Mouse (Mus musculus) thymus, postnatal 14 days (tissue): ENCODE results near the gene Fgfr4.
A peak's percentile ranks its signal among the peaks of the same experiment; 100 is the strongest.
"Not testable (repeated sequence)": the region's sequence is repeated elsewhere in the genome, so short reads cannot be mapped to it uniquely, and the experiment has no call there.

Source experiments
- DNase-seq: peaks from one replicate; pipeline ENCODE4 v3.0.0; 2021

Fgfr4 gene

DNA sequence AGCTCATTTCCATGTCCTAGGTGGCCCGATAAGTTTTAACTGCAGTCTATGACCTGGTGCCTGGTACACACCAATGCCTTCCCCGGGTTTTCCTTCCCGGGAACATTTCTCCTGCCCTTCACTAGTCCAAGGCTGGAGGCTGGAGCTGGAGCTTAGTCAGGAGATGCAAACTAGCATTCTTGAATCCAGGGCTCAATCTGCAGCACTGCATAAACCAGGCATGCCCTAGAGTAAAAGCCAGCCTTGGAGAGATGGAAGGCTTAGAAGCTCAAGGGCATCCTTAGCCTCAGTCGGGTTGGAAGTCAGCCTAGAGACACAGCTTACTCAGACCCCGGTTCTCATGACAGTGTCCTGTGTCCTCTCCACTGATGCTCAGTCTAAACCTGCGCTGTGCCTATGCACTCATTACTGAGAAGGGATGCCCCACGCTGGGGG is 19.9 kb downstream of the Fgfr4 start:
- DNase-seq: no peak

DNA sequence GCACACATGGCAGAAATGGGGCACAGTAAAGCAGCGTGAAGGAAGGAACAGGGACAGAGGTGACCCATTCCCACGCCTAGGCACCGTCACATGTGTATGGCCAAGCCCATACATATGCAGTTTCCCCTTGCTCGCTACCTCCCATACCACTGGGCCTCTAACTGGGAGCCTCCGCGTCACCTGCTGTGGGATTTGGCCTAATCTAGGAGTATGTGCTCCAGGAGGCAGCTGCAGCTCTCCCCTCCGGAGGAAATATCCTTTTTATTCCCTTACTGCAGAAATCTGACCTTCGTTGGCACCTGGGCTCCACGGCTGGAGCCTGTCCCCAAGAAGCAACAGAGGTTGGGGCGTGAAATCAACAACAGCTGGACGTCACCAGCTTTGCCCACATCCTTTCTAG is 21.9 kb downstream of the Fgfr4 start:
- DNase-seq: no peak

DNA sequence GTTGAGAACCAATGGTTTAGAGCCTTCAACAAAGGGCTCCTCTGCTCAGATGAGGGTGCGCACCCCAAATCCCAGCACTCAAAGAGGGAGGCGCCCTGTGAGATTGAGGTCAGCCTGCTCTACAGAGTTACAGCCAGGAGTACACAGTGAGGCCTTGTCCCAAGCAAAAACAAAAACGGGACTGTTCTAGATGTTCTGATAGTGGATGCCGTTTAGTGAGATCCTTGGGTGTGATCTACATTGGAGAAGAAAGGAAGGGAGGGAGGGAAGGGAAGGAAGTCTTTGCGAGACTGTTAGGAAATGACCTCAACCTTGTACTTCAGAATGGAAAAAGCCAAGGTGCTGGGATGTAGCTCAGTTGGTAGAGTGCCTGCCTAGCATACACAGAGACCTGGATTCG is 23.8 kb downstream of the Fgfr4 start:
- no peak for DNase-seq

DNA sequence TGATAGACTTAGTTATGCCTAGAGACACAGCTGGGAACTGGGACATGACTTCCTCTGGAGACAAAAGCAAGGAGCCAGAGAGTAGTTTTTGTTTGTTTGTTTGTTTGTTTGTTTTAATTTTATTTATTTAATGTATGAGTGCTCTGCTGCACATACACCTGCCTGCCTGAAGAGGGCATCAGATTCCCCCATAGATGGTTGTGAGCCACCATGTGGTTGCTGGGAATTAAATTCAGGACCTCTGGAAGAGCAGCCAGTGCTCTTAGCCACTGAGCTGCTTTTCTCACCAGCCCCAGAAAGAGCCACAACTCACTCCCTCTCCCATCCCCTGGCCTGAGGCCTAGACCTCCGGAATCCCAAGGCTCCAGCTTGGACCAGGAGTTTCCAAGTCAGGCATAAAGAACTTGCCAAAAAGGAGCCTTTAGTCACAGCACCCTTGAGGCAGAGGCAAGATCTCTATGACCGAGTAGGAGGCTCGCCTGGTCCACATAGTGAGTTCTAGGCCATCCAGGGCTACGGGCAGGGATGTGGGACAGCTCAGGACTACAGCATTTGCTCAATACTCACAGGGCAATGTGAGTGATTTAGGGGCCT is 25.6 kb downstream of the Fgfr4 start:
- no peak for DNase-seq

DNA sequence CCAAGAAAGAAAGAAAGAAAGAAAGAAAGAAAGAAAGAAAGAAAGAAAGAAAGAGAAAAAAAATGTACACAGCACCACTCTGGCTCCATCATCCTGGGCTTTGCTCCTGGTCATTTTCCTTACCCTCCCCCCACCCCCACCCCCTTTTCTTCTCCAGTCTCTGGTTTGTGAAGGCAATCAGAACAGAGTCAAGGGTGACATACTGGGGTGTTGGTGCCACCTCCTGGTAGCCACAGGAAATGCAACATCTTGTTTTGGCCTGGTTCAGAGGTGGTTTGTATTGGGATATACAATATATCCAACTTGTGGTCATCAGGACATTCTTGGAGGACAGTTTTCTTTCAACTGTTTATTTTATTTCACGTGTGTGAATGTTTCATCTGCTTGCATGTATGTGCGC is 26.1 kb downstream of the Fgfr4 start:
- peak; percentile 71 for DNase-seq

DNA sequence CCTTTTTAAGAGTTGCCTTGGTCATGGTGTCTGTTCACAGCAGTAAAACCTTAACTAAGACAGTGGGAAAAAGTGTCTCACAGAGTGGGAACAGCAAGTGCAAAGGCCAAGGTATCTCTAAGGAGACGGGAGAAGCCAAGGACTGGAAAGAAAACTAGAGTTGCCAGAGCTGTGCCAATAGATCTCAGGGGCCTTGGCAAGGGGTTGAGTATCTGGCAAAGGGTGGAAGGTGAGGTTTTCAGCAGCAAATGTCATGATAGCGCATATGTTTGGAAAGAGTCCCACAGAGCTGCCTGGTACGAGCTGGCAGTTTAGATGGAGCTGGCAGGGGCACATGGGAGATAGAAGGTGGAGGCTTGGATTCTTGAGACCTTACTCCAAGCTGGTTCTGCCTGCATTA is 27.2 kb downstream of the Fgfr4 start:
- DNase-seq: no peak

DNA sequence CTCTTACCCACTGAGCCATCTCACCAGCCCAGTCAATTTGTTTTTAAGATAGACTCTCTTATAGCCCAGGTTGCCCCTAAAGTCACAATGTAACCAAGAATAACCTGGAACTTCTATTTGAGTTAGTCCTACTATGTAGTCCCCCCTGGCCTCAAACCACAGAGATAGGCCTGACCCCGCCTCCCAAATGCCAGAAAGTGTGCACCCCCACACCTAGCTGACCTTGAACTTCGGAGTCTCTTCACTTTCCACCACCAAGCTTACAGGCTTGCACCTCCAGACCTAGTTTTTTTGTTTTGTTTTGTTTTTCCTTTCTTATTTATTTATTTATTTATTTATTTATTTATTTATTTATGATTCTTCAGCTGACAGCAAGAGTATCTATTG is 29.3 kb downstream of the Fgfr4 start:
- no peak for DNase-seq

DNA sequence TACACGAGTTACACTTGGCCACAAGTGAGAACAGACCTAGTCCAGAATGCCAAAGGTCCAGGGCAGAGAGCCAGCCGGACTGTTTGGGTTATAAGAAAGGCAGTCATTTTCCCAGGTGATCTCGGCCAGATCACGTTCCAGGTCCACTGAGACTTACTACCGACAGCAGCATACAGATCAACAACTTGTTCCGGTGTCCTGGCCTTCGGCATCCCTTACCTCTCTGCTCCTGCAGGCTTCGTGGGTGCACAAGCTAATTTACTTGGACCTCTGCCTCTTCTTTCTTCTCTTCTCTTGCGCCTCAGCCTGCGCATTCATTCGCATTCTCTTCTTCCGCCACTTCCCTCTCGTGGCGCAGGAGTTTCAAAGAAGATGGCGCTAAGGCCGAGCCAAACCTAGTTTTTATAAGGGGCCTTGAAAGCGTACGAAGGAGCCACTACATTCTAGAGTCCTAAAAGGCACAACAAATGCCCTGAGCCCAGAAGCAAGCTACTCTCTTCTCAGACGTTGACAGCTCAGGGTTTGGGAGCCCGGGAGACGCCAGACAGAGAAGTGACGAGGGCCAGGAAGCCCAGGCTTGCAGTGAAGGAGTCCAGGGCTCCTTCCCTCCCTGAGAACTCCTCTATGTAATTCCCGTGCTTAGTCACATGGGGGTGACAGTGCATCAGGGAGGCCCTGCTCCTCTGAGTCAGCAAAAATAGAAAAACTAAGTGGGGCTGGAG is 29.9 kb downstream of the Fgfr4 start:
- DNase-seq: peak; percentile 21

DNA sequence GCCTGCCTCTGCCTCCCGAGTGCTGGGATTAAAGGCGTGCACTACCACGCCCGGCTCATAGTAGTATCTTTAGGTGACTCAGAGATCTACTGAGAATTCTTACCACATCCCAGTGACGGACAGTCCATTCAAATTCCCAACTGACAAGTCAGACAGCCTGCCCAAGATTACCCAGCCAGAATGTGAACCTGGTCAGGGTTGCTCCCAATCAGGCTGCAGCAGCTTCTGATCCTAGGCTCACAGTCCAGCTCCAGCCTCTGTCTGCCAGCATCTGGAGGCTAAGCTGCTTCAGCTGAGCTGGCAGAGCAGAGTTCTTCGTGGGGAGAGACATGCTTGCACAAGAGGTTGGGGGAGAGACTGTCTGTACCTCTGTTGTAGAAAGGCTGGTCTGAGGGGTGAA is 30.9 kb downstream of the Fgfr4 start:
- DNase-seq: no peak

DNA sequence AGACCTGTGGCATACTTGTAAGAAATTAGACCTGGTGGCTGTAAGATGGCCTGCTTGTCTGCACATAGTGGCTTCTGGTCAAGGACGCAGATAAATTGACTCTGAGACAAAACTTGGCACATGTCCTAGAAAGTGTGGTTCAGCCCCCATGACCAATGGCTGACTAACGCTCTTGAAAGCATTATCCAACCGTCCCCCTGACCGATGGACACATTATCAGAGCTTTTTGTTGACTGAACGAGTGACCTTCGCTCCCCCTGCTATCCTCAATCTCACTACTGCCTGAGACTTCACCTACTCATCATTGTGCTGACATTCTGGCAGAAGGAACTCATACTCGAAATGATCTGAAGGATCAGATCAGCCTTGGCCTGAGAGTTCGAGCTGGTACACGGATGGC is 34.6 kb downstream of the Fgfr4 start:
- not testable (repeated sequence) for DNase-seq

DNA sequence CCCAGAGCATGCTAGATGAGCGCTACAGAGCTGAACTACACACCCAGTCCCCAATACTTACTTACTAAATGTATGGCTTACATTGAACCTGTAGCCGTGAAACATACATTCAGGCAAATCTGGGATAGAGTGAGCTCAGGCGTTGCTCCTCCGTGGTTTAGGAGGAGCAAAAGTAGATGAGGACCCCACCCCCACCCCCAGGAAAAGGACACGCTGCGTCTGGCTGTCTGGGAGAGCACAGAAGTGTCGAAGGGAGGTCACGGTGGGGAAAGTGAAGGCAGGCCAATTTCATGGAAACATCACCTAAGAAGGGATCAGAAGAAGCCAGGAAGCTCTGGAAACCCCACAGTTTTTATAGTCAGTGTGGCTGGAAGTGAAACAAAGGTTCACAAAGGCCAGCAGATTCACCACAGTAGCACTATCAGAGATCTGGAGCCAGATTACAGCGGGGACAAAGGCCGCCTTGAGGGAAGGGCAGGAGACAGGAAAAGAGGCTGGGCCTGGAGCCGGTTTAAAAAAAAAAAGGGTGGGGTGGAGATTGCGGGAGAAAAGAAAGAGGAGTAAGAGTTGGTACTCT is 37.2 kb downstream of the Fgfr4 start:
- DNase-seq: no peak

DNA sequence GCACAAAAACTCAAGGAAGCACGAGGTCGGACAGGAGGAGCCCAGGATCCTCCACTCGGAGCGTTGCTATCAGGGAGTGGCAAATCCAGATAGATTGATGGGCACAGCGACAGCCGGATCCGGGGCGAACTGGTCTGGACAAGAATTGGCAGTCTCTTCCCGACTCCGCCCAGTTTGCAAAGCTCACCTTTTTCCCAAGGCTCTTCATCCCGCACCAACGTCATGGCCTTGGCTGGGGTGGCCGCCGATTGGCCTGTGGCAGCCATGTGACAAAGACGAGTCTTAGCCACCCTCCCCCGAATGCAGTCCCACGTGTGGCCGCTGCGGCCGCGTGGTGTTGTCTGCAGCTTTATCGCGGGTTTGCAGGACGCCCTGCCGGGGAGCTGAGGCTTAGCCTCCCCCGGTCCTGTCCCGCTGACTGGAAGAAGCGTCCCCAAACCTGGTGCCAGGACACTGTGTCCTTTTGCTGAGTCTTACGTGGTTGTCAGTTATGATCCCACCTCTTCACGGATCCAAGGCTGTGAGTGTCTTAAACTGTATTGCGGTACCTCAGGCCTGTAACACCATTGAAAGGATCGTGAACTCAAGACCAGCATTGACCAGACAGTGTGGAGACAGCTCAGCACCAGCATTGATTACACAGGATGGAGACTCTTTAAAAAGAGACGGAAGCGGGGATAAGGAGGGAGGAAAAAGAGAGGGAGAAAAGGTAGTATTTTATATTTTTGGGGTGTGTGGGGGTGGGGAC is 37.9 kb downstream of the Fgfr4 start:
- DNase-seq: peak; percentile 93

DNA sequence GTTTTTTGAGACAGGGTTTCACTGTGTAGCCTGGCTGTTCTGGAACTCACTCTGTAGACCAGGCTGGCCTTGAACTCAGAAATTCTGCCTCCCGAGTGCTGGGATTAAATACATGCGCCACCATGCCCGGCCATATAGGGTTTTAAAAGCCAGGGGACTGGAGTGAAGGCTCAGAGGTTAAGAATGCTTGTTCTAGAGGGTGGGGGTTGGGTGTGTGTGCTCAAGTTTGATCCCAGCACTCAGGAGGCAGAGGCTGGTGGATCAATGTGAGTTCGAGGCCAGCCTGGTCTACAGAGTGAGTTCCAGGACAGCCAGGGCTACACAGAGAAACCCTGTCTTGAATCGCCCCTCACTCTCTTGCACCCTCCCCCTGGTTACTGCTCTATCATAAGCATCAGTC is 39.1 kb downstream of the Fgfr4 start:
- no peak for DNase-seq

DNA sequence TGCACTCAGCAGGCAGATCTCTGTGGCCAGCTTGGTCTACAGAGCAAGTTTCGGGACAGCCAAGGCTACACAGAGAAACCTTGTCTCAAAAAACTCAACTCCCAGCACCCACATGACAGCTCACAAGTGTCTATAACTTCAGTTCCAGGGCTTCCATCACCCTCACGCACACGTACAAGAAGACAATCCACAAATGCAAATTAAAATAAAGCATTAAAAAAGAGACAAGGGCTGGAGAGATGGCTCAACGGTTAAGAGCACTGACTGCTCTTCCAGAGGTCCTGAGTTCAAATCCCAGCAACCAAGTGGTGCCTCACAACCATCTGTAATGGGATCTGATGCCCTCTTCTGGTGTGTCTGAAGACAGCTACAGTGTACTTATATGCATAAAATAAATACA is 50.3 kb downstream of the Fgfr4 start:
- not testable (repeated sequence) for DNase-seq

DNA sequence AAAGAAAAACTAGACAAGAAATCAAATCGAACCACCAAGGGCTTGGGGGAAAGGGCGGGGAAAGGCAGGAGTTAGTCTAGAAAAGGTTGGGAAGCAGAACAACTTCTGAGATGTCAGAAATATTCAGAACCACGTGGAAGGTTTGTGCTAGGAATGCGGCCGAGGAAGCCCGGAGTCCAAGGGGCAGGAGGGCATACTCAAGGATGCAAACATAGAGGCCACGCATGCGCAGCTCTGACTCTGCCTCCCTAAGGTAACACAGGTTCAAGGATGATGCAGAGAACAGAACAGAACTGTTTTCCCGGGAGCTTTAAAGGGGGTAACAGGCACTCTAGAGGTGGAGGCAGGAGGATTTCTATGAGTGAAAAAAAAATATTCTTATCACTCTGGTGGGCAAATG is 51.3 kb downstream of the Fgfr4 start:
- no peak for DNase-seq

DNA sequence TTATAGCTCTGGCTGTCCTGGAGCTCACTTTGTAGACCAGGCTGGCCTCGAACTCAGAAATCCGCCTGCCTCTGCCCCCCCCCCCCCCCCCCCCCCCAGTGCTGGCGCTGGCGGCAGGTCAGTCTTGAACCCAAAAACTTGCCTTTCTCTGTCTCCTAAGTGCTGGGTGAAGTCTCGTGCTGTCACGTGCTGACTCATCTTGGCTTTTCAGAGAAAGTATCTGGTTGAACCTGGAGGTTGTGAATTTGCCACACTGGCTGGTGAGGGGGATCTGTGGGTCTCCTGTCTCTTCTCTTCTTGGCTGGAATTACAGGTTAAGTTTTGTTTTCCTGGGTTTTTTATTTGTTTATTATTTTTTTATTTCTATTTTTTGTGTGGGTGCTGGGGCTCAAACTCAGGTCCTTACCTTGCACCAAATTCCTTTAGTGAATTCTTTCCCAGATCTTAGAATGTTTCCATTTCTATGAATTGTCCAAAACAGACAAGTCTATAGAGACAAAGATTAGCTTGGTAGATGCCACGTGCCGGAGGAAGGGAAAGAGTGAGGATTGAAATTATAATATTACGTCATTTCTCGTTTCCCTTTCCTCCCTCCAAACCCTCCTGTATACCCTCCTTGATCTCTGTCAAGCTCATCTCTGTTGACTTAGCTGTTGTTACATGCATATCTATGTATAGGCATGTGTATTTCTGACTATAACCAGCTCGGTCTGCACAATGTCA is 52.4 kb downstream of the Fgfr4 start:
- no peak for DNase-seq

DNA sequence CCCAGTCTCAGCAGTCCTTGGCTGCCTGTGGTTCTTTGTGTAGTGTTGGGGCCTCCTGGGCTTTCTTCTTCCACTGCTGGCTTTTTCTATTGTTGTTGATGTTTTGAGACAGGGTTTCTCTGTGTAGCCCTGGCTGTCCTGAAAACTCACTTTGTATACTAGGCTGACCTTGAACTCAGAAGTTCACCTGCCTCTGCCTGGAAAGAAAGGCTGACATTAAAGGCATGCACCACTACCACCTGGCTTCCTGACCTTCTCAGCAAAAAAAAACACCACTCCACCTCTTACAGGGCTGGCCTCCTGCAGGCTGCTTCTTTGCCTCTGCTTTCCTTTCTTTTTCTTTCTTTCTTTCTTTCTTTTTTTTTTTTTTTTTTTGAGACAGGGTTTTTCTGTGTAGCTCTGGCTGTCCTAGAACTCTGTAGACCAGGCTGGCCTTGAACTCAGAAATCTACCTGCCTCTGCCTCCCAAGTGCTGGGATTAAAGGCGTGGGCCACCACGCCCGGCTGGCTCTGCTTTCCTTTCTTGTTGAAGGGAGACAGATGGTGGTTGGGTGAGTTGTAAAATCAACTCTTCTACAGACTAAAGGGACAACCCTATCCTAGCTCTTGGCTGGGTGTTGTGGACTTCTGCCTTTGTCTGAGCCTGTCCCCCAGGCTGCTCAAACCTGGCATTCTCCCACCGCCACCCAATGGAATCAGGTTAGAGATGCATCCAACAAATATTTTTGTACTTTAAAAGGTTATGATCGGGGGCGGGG is 53.2 kb downstream of the Fgfr4 start:
- DNase-seq: no peak

DNA sequence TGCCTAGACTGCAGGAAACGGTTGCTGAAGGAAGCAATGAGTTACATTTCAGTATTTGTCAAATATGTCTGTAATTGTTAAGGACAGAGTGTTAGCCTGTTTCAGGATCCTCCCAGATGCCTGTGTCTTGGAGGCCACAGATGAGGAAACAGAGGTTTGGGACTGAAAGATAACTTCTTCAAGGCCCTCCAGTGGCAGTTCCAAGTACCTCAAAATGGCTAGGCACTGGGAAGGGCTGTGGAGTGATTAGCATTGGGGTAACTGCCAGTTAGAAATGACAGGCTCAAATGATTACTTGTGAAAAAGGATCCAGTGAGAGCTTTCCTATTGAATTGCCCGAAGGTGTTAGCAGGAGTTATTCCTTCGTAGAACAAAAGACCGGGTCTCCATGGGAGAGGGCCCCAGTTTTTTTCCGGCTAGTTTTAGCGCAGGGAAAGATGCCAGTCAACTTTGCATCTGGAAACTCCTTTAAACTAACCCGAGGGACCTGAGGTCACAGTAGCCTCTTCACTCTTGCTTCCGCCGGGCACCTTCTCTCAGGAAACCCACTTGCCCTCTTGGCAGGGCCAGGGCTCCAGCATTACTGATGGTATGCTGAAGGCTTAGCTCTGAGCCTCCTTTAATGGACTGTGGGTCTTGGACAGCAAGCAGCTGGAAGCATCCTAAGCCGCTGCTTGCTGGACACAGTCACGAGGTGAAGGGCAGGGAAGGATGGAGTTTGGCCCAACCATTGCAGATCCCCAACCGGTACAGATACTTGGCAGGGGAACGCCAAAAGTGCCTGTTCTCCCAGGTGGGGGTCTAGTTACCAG is 56.6 kb downstream of the Fgfr4 start:
- no peak for DNase-seq

DNA sequence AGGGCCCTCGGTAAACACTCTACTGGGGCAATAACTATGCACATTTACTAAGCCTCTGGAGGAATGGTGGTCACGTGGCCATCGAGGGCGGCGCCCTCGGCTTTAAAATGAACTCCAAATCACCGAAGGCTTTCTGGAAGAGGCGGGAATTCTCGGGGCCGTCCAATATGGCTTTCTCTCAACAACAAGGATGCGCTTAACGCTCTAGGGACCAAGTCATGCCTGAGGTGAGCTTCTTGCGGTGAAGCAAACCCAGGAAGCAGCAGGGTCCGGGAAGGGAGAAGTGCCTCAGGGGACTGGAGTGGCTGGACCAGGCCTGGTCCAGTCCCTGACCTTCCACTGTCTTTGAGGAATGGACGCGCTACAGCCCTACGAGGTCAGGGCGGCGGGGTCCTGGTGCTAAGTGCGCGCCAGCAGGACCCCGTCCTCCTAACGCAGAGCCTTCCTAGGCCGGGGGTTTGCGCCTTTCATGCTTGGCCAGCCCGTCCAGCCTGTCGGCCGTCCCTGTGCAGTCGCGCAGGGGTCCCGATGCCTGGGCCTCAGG is 57.3 kb downstream of the Fgfr4 start, which contains the start of gene Nsd1:
Nsd1 (plus strand) TSS at position 134 of the 544 bp plus-strand sequence.
- no peak for DNase-seq

DNA sequence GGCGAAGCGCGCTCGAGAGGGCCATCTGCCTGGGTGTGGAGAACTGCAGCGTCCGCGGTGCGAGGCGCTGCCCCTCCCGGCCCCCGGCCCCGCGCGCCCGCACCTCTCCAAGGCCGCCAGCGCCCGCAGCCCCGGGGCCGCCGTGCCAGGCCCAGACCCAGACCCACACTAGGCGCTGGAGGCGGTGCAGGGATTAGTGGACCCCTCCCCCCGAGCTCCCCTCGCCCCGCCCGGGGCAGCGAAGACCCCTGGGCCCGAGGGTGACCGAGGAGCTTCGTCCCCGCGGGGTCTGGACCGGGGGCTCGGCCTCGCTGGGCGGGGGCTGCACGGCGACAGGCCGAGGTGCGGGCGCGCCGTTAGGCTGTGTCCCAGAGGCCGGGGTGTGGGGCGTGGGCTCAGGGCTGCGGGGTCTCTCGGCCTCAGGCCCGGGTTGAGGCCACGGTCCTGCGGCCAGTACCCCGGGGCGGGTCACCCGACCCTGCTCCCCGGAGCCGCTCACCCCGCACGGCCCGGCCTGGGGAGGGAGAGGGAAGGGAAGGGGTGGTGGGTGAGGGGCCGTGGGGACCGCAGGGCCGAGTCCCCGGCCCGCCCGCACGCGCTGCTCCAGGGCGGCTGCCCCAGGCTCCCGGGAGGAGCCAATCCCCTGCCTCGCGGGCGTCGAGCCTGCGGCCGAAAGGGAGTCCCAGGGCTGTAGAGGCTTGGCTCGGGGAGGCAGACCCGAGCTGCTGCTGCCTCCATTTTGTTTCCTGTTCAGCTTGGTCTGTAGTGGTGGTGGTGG is 57.9 kb downstream of the Fgfr4 start:
- DNase-seq: peak; percentile 59

DNA sequence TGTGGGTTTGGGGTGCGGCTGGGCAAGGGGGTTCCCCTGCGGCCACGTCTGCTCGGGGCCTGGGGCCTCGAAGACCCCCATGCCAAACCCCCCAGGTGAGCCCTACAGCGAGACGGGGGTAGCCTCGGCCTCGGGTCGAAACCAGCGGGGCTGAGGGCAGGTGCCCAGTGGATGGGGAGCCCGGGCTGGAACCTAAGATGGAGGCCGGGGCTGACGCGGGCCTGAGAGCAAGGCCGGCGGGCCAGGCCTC is 58.5 kb downstream of the Fgfr4 start:
- no peak for DNase-seq
